Mouse (Mus musculus): Measurements from ENCODE around the gene Memo1. TPM values are rescaled to one million over a fixed set of nuclear protein-coding genes. Genes with fewer than 3 reads are reported as not detected.
"Not testable (repeated sequence)": the region's sequence is repeated elsewhere in the genome, so short reads cannot be mapped to it uniquely, and the experiment has no call there.

Gene Memo1
- polyA plus RNA-seq, 1 experiment from 2014 or later, result 85.9 TPM

GRCm38 (mm10) chr17:74228131-74228759 lies 67.1 kb downstream of the Memo1 start:
- Histone ChIP-seq H3K9ac (ENCODE audit: low read length) (no peak overlapping the region), H3K4me3 (ENCODE audit: low read depth, low read length) (no peak overlapping the region), H3K4me2 (no peak overlapping the region), H3K4me1 (ENCODE audit: control insufficient read depth, insufficient read depth, low read length) (0 out of 2 replicates have a peak, but pooled peaks cover 2% of the 10 kb centered on the region), H3K27me3 (ENCODE audit: control insufficient read depth, insufficient read depth, low read length) (no peaks in the 10 kb centered on the region), H3K36me3 (ENCODE audit: control insufficient read depth, insufficient read depth, low read length) (no peaks in the 10 kb centered on the region), H3K9me3 (ENCODE audit: control insufficient read depth, low read length) (no peaks in the 10 kb centered on the region), H3K27ac (ENCODE audit: low read depth, low read length) (no peak overlapping the region)
- no peak for DNase-seq (ENCODE audit: low spot score, missing footprints)
- WGBS, result 88% methylated on average over 3 of the region's 3 CpGs
- no peak for ATAC-seq (ENCODE audit: low FRiP score)

DNA sequence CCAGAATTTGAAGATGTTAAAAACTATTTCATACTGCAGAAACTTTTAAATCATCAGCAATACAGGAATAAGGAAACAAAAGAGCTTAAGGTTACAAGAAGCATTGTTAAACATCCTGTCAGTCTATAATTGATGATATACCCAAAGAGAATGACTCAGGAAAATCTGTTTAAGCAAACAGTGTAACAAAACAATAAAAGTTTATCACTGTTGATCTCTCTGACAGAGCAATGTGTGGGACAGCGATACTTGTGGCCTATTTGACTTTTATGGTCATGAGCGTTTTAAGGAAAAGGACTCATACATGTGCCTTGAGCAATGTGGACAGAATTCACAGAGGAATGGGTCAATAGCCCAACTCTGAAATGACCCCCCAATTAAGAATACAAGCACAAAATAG lies 78.0 kb downstream of the Memo1 start:
- Histone ChIP-seq H3K27me3 (ENCODE audit: control insufficient read depth, insufficient read depth, low read length) (no peaks in the 10 kb centered on the region), H3K9ac (ENCODE audit: low read length) (no peak overlapping the region), H3K36me3 (ENCODE audit: control insufficient read depth, insufficient read depth, low read length) (no peaks in the 10 kb centered on the region), H3K4me3 (ENCODE audit: low read depth, low read length) (no peak overlapping the region), H3K9me3 (ENCODE audit: control insufficient read depth, low read length) (no peaks in the 10 kb centered on the region), H3K4me2 (no peak overlapping the region), H3K27ac (ENCODE audit: low read depth, low read length) (no peak overlapping the region), H3K4me1 (ENCODE audit: control insufficient read depth, insufficient read depth, low read length) (no peaks in the 10 kb centered on the region)
- no peak for ATAC-seq (ENCODE audit: low FRiP score)
- WGBS, result 91% methylated on average over 2 of the region's 2 CpGs
- DNase-seq (ENCODE audit: low spot score, missing footprints), result no peak

GRCm38 (mm10) chr17:74212831-74213524 lies 82.3 kb downstream of the Memo1 start:
- not testable (repeated sequence) for H3K4me2 ChIP-seq; H3K9me3 ChIP-seq (ENCODE audit: control insufficient read depth, low read length); H3K9ac ChIP-seq (ENCODE audit: low read length); H3K27ac ChIP-seq (ENCODE audit: low read depth, low read length); H3K36me3 ChIP-seq (ENCODE audit: control insufficient read depth, insufficient read depth, low read length); H3K4me1 ChIP-seq (ENCODE audit: control insufficient read depth, insufficient read depth, low read length); H3K4me3 ChIP-seq (ENCODE audit: low read depth, low read length); H3K27me3 ChIP-seq (ENCODE audit: control insufficient read depth, insufficient read depth, low read length); ATAC-seq (ENCODE audit: low FRiP score)
- 92% methylated on average over 16 of the region's 16 CpGs for WGBS
- DNase-seq (ENCODE audit: low spot score, missing footprints), result peak; percentile 39

DNA sequence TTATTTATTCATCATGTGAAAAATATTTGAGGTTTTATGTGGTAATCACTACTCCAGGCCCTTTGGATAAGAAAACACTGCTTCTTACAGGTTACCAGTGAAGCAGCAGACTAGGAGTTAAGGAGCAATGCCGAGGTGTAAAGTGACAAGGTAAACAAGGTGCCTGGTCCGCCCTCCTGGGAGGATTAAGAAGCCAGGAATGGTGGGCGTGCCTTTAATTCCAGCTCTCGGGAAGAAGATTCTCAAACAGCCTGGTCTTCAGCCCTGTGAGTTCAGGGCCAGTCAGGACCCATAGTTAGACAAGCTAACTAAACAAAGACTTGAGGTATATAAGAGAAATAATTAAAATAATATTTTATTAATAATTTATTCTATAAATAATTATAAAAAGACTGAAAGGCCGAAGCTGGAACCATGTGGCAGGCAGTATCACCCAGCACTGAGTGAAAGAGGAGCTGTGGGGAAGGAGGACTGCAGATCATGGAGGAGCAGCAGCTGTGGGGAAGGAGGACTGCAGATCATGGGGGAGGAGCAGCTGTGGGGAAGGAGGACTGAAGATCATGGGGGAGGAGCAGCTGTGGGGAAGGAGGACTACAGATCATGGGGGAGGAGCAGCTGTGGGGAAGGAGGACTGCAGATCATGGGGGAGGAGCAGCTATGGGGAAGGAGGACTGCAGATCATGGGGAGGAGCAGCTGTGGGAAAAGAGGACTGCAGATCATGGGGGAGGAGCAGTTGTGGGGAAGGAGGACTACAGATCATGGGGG lies 86.0 kb downstream of the Memo1 start:
- Histone ChIP-seq H3K27ac (ENCODE audit: low read depth, low read length) (no peak overlapping the region), H3K4me3 (ENCODE audit: low read depth, low read length) (no peak overlapping the region), H3K27me3 (ENCODE audit: control insufficient read depth, insufficient read depth, low read length) (no peaks in the 10 kb centered on the region), H3K4me2 (no peak overlapping the region), H3K9ac (ENCODE audit: low read length) (no peak overlapping the region), H3K4me1 (ENCODE audit: control insufficient read depth, insufficient read depth, low read length) (no peaks in the 10 kb centered on the region), H3K9me3 (ENCODE audit: control insufficient read depth, low read length) (no peaks in the 10 kb centered on the region), H3K36me3 (ENCODE audit: control insufficient read depth, insufficient read depth, low read length) (no peaks in the 10 kb centered on the region)
- WGBS, result 50% methylated on average over 5 of the region's 5 CpGs
- DNase-seq (ENCODE audit: low spot score, missing footprints) (no peak), ATAC-seq (ENCODE audit: low FRiP score) (no peak)

DNA sequence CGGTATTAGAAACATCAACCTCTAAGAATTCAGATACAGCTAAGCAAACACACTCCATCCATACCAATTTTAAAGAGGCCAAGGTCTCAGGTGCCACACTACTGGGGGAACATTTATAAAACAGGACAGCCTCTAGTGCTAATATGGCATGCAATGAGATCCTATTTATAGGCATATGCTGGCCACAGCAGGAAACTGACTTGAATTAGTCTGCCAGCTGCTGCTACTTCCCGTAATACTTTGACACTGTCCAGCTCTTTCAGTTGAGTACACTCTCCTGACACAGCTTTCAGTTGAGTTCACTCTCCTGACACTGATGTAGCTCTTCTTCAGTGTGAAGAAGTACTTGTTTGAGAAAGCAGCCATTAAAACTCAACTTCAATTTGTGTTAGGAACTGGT lies 99.4 kb downstream of the Memo1 start:
- H3K4me3 ChIP-seq (ENCODE audit: low read depth, low read length), result no peak overlapping the region
- H3K27me3 ChIP-seq (ENCODE audit: control insufficient read depth, insufficient read depth, low read length), result no peaks in the 10 kb centered on the region
- DNase-seq (ENCODE audit: low spot score, missing footprints), result no peak
- H3K9ac ChIP-seq (ENCODE audit: low read length), result no peak overlapping the region
- 63% methylated on average over 2 of the region's 2 CpGs for WGBS
- H3K4me2 ChIP-seq, result no peak overlapping the region
- H3K36me3 ChIP-seq (ENCODE audit: control insufficient read depth, insufficient read depth, low read length), result no peaks in the 10 kb centered on the region
- no peaks in the 10 kb centered on the region for H3K9me3 ChIP-seq (ENCODE audit: control insufficient read depth, low read length)
- no peak overlapping the region for H3K27ac ChIP-seq (ENCODE audit: low read depth, low read length)
- no peak for ATAC-seq (ENCODE audit: low FRiP score)
- H3K4me1 ChIP-seq (ENCODE audit: control insufficient read depth, insufficient read depth, low read length), result no peaks in the 10 kb centered on the region

DNA sequence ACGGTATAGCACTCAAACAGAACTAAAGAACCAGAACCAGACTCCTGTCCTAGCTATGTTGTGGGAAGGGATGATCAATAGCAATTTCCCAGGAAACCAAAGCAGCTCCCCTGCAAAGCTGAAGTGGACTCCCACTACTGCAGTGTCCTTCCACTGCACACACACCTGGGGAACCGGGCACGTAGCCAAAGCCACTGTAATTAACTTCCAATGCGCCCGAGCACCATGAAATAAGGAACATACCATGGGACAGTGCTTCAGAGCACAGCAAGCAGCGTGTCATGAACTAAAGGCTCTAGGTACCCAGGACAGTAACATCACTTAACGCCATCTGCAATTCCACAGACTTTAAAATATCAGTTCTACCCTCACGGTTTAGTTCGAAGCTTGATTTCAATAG lies 100.6 kb downstream of the Memo1 start:
- Histone ChIP-seq H3K4me1 (ENCODE audit: control insufficient read depth, insufficient read depth, low read length) (no peaks in the 10 kb centered on the region), H3K4me2 (no peak overlapping the region), H3K27me3 (ENCODE audit: control insufficient read depth, insufficient read depth, low read length) (no peaks in the 10 kb centered on the region), H3K9me3 (ENCODE audit: control insufficient read depth, low read length) (no peaks in the 10 kb centered on the region), H3K27ac (ENCODE audit: low read depth, low read length) (no peak overlapping the region), H3K9ac (ENCODE audit: low read length) (no peak overlapping the region), H3K36me3 (ENCODE audit: control insufficient read depth, insufficient read depth, low read length) (no peaks in the 10 kb centered on the region), H3K4me3 (ENCODE audit: low read depth, low read length) (no peak overlapping the region)
- 90% methylated on average over 9 of the region's 9 CpGs for WGBS
- DNase-seq (ENCODE audit: low spot score, missing footprints) (no peak), ATAC-seq (ENCODE audit: low FRiP score) (no peak)

GRCm38 (mm10) chr17:74193463-74193862 lies 101.9 kb downstream of the Memo1 start:
- no peaks in the 10 kb centered on the region for H3K36me3 ChIP-seq (ENCODE audit: control insufficient read depth, insufficient read depth, low read length)
- no peaks in the 10 kb centered on the region for H3K4me1 ChIP-seq (ENCODE audit: control insufficient read depth, insufficient read depth, low read length)
- no peaks in the 10 kb centered on the region for H3K9me3 ChIP-seq (ENCODE audit: control insufficient read depth, low read length)
- 77% methylated on average over 1 of the region's 1 CpGs for WGBS
- no peak overlapping the region for H3K4me3 ChIP-seq (ENCODE audit: low read depth, low read length)
- DNase-seq (ENCODE audit: low spot score, missing footprints) (no peak), ATAC-seq (ENCODE audit: low FRiP score) (no peak)
- H3K4me2 ChIP-seq, result no peak overlapping the region
- H3K9ac ChIP-seq (ENCODE audit: low read length), result no peak overlapping the region
- H3K27ac ChIP-seq (ENCODE audit: low read depth, low read length), result no peak overlapping the region
- H3K27me3 ChIP-seq (ENCODE audit: control insufficient read depth, insufficient read depth, low read length), result no peaks in the 10 kb centered on the region

DNA sequence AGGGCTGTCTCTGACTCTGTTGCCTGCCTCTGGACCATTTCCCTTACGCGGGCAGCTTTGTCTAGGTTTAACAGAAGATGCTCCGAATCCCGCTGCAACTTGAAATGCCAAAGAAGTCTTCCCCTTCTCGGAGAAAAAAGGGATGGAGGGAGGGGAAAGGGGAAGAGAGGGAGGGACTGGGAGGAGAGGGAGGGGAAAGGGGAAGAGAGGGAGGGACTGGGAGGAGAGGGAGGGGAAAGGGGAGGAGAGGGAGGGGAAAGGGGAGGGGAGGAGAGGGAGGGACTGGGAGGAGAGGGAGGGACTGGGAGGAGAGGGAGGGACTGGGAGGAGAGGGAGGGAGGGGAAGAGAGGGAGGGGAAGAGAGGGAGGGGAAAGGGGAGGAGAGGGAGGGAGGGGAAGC lies 103.9 kb downstream of the Memo1 start:
- Histone ChIP-seq H3K9ac (ENCODE audit: low read length) (no peak overlapping the region), H3K4me3 (ENCODE audit: low read depth, low read length) (no peak overlapping the region), H3K9me3 (ENCODE audit: control insufficient read depth, low read length) (no peaks in the 10 kb centered on the region), H3K36me3 (ENCODE audit: control insufficient read depth, insufficient read depth, low read length) (no peaks in the 10 kb centered on the region), H3K27me3 (ENCODE audit: control insufficient read depth, insufficient read depth, low read length) (no peaks in the 10 kb centered on the region), H3K4me1 (ENCODE audit: control insufficient read depth, insufficient read depth, low read length) (no peaks in the 10 kb centered on the region), H3K27ac (ENCODE audit: low read depth, low read length) (no peak overlapping the region), H3K4me2 (no peak overlapping the region)
- ATAC-seq (ENCODE audit: low FRiP score), result no peak
- WGBS, result 75% methylated on average over 5 of the region's 5 CpGs
- peak; percentile 47 for DNase-seq (ENCODE audit: low spot score, missing footprints)

DNA sequence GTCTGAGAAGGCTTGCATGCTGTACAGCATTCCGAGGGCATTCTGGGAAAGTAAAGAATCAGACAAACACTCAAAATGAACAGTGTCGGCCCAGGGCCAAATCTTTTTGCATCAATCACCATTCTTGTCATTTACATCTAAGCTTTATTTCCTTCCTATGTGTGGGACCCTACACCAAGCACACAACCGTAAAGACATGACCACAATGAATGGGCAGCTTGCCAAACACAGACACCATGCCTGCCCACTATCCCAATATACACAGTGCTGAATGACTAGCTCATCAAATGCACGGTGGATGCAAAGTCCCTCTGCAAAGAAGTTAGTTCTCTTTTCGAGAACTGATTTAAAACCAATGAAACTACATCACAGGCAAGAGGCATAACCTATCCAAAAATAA lies 109.1 kb downstream of the Memo1 start:
- ATAC-seq (ENCODE audit: low FRiP score), result no peak
- no peak overlapping the region for H3K4me2 ChIP-seq

More for the DNA sequence above, 109.1 kb downstream of the Memo1 start:
- no peaks in the 10 kb centered on the region for H3K27me3 ChIP-seq (ENCODE audit: control insufficient read depth, insufficient read depth, low read length)
- WGBS, result 83% methylated on average over 5 of the region's 5 CpGs
- H3K9ac ChIP-seq (ENCODE audit: low read length), result no peak overlapping the region
- H3K27ac ChIP-seq (ENCODE audit: low read depth, low read length), result no peak overlapping the region
- no peak overlapping the region for H3K4me3 ChIP-seq (ENCODE audit: low read depth, low read length)
- H3K4me1 ChIP-seq (ENCODE audit: control insufficient read depth, insufficient read depth, low read length), result no peaks in the 10 kb centered on the region
- DNase-seq (ENCODE audit: low spot score, missing footprints), result no peak
- H3K9me3 ChIP-seq (ENCODE audit: control insufficient read depth, low read length), result no peaks in the 10 kb centered on the region
- H3K36me3 ChIP-seq (ENCODE audit: control insufficient read depth, insufficient read depth, low read length), result no peaks in the 10 kb centered on the region

Measured in midbrain, embryonic 11.5 days (tissue).